Mouse (Mus musculus): Measurements from ENCODE around the gene Ptov1. TPM values are rescaled to one million over a fixed set of nuclear protein-coding genes. Genes with fewer than 3 reads are reported as not detected.
A peak's percentile ranks its signal among the peaks of the same experiment; 100 is the strongest.

Gene Ptov1
- 433 and 459 TPM in 2 replicates for polyA plus RNA-seq (2015; fragmentation: Nextera tagmentation; extraction: Ambion mirVana)

DNA sequence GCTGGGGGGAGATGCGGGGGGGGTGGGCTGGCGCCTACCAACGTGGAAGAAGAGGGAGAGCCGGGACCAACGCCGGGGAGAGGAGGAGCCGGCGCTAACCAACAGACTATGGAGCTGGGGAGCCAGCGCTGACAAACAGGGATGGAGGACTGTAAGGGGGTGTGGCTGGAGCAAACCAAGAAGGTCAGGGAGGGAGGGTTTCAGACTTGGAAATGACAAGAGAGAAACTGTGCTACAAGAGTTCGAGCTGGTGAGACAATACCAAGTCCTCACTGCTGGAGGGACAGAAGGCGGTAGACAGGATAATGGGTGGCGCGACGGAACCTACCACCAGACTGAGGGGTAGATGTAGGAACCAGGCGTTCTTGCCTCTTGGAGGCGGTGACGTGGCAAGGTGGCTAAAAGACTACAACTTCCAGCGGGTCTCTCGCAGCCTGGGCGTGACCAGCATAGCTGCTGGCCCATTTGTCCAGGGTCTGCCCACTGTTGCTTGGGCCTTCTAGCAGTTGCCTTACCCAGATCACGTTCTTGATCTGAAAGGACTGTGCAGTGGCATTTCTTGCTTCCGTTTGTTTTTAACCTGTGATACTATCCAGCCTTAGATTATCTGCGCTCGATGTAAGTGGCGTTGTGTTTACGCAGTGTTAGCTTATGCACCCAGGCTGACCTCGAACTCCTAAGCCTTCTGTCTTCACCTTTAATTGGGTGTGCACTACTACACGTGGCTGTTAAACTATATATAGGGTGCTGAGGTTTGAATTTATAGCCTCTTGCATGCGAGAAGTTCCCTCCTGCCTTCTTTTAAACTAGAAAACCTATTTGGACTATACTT, at the start of gene Ptov1:
Gene Ptov1 (minus strand): TSS at position 92 of the 832 bp plus-strand sequence.
- peak within 1 kb of the TSS; percentile 96 for H3K9ac ChIP-seq (replicated peaks)
- ATAC-seq (ENCODE audit: low FRiP score): peak; percentile 96
- no peaks in the 10 kb centered on the region for H3K27me3 ChIP-seq (replicated peaks)
- H3K4me3 ChIP-seq (replicated peaks): peak within 1 kb of the TSS; percentile 75
- peaks cover 47% of the 10 kb centered on the region for H3K4me1 ChIP-seq
- H3K4me2 ChIP-seq: peak within 1 kb of the TSS; percentile 80
- H3K27ac ChIP-seq (replicated peaks): peak within 1 kb of the TSS; percentile 99
- no peaks in the 10 kb centered on the region for H3K9me3 ChIP-seq (replicated peaks)
- WGBS: 7% methylated on average over 29 of the region's 29 CpGs
- peaks cover 8% of the 10 kb centered on the region; the same call in 1 of the 2 replicates for H3K36me3 ChIP-seq

DNA sequence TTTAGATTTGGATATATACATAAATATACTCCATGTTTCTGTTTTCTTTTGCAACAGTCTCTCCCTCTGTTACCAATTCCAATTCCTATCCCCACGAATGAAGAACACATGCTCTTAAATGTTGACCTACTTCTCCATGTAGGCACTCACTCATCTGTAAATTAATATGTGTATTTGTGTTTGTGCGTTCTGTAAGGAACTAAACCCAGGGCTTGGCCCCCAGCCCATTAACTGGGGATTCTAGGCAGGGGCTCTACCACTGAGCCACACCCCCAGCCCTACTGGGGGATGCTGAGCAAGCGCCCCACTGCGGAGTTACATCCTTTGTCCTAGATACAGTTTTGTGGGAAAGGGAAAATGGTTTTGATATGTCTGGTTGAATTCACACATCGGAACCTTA, 49.5 kb upstream of the Ptov1 start:
- WGBS: 91% methylated on average over 5 of the region's 5 CpGs
- peaks cover 52% of the 10 kb centered on the region for H3K36me3 ChIP-seq
- H3K27ac ChIP-seq (replicated peaks): no peak overlapping the region
- H3K9me3 ChIP-seq (replicated peaks): no peaks in the 10 kb centered on the region
- H3K4me3 ChIP-seq (replicated peaks): no peak overlapping the region
- no peak overlapping the region for H3K9ac ChIP-seq (replicated peaks)
- no peak overlapping the region for H3K4me2 ChIP-seq
- no peaks in the 10 kb centered on the region for H3K4me1 ChIP-seq
- ATAC-seq (ENCODE audit: low FRiP score): no peak
- H3K27me3 ChIP-seq (replicated peaks): no peaks in the 10 kb centered on the region

- no peaks in the 10 kb centered on the region for H3K27me3 ChIP-seq (replicated peaks)
- H3K4me1 ChIP-seq: no peaks in the 10 kb centered on the region
- no peak overlapping the region for H3K4me3 ChIP-seq (replicated peaks)
- H3K9me3 ChIP-seq (replicated peaks): no peaks in the 10 kb centered on the region
- ATAC-seq (ENCODE audit: low FRiP score): no peak
- no peak overlapping the region for H3K27ac ChIP-seq (replicated peaks)
- no peak overlapping the region for H3K9ac ChIP-seq (replicated peaks)
- H3K4me2 ChIP-seq: no peak overlapping the region
- peaks cover 53% of the 10 kb centered on the region for H3K36me3 ChIP-seq
- 86% methylated on average over 3 of the region's 3 CpGs for WGBS
Measured at GRCm38 (mm10) chr7:44918219-44918618, 48.6 kb upstream of the Ptov1 start.

- peaks cover 52% of the 10 kb centered on the region for H3K36me3 ChIP-seq
- H3K9ac ChIP-seq (replicated peaks): no peak overlapping the region
- H3K9me3 ChIP-seq (replicated peaks): no peaks in the 10 kb centered on the region
- 88% methylated on average over 4 of the region's 4 CpGs for WGBS
- no peak overlapping the region for H3K4me2 ChIP-seq
- H3K4me1 ChIP-seq: no peaks in the 10 kb centered on the region
- H3K27me3 ChIP-seq (replicated peaks): no peaks in the 10 kb centered on the region
- H3K27ac ChIP-seq (replicated peaks): no peak overlapping the region
- H3K4me3 ChIP-seq (replicated peaks): no peak overlapping the region
- ATAC-seq (ENCODE audit: low FRiP score): no peak
Measured at GRCm38 (mm10) chr7:44916881-44917280, 47.3 kb upstream of the Ptov1 start.

GRCm38 (mm10) chr7:44916191-44916590, 46.6 kb upstream of the Ptov1 start:
- H3K27me3 ChIP-seq (replicated peaks): no peaks in the 10 kb centered on the region
- no peaks in the 10 kb centered on the region for H3K4me1 ChIP-seq
- no peak overlapping the region for H3K27ac ChIP-seq (replicated peaks)
- H3K4me3 ChIP-seq (replicated peaks): no peak overlapping the region
- H3K4me2 ChIP-seq: no peak overlapping the region
- no peaks in the 10 kb centered on the region for H3K9me3 ChIP-seq (replicated peaks)
- WGBS: 93% methylated on average over 6 of the region's 6 CpGs
- no peak overlapping the region for H3K9ac ChIP-seq (replicated peaks)
- H3K36me3 ChIP-seq: peaks cover 54% of the 10 kb centered on the region
- ATAC-seq (ENCODE audit: low FRiP score): no peak; the same call in 1 of the 2 replicates

DNA sequence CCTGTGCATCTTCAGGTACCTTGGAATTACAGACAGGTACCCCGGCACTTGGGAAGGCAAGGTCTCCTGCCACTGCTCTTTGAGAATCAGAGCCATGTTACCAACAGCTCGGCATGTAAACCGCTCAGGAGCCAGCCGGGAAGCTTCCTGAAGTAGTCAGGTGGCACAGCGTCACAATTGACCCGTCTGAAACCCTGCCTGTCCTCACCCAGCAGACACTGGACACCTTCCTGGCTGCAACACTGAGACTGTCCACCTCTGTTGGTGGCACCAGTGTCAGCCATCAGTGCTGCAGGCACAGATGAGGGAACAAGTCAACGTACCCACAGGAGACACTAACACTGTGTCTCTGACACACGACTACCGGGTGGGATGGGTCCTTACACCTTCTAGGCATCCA, 45.7 kb upstream of the Ptov1 start:
- peaks cover 63% of the 10 kb centered on the region for H3K36me3 ChIP-seq
- H3K27ac ChIP-seq (replicated peaks): no peak overlapping the region
- no peak overlapping the region for H3K4me3 ChIP-seq (replicated peaks)
- H3K4me2 ChIP-seq: no peak overlapping the region
- no peak for ATAC-seq (ENCODE audit: low FRiP score)
- 94% methylated on average over 9 of the region's 9 CpGs for WGBS
- H3K4me1 ChIP-seq: no peaks in the 10 kb centered on the region
- H3K27me3 ChIP-seq (replicated peaks): no peaks in the 10 kb centered on the region
- H3K9me3 ChIP-seq (replicated peaks): no peaks in the 10 kb centered on the region
- H3K9ac ChIP-seq (replicated peaks): no peak overlapping the region

GRCm38 (mm10) chr7:44914396-44914795, 44.8 kb upstream of the Ptov1 start:
- no peaks in the 10 kb centered on the region for H3K27me3 ChIP-seq (replicated peaks)
- no peaks in the 10 kb centered on the region for H3K4me1 ChIP-seq
- WGBS: 87% methylated on average over 2 of the region's 2 CpGs
- no peak for ATAC-seq (ENCODE audit: low FRiP score)
- H3K4me3 ChIP-seq (replicated peaks): no peak overlapping the region
- no peaks in the 10 kb centered on the region for H3K9me3 ChIP-seq (replicated peaks)
- peaks cover 67% of the 10 kb centered on the region for H3K36me3 ChIP-seq
- H3K27ac ChIP-seq (replicated peaks): no peak overlapping the region
- no peak overlapping the region for H3K4me2 ChIP-seq
- H3K9ac ChIP-seq (replicated peaks): no peak overlapping the region

- Histone ChIP-seq H3K4me2 (no peak overlapping the region), H3K27me3 (replicated peaks) (no peaks in the 10 kb centered on the region), H3K4me1 (no peaks in the 10 kb centered on the region), H3K9ac (replicated peaks) (no peak overlapping the region), H3K9me3 (replicated peaks) (no peaks in the 10 kb centered on the region), H3K4me3 (replicated peaks) (no peak overlapping the region), H3K36me3 (peaks cover 93% of the 10 kb centered on the region), H3K27ac (replicated peaks) (no peak overlapping the region)
- no peak for ATAC-seq (ENCODE audit: low FRiP score)
- WGBS: 93% methylated on average over 15 of the region's 15 CpGs
Measured at GRCm38 (mm10) chr7:44908706-44909476, 39.3 kb upstream of the Ptov1 start.

GRCm38 (mm10) chr7:44905430-44905829, 35.8 kb upstream of the Ptov1 start:
- Histone ChIP-seq H3K36me3 (peaks cover 95% of the 10 kb centered on the region), H3K4me2 (no peak overlapping the region), H3K27me3 (replicated peaks) (no peaks in the 10 kb centered on the region), H3K9me3 (replicated peaks) (no peaks in the 10 kb centered on the region), H3K4me3 (replicated peaks) (no peak overlapping the region), H3K9ac (replicated peaks) (no peak overlapping the region), H3K27ac (replicated peaks) (no peak overlapping the region), H3K4me1 (peaks cover 8% of the 10 kb centered on the region)
- 88% methylated on average over 20 of the region's 20 CpGs for WGBS
- no peak for ATAC-seq (ENCODE audit: low FRiP score)

DNA sequence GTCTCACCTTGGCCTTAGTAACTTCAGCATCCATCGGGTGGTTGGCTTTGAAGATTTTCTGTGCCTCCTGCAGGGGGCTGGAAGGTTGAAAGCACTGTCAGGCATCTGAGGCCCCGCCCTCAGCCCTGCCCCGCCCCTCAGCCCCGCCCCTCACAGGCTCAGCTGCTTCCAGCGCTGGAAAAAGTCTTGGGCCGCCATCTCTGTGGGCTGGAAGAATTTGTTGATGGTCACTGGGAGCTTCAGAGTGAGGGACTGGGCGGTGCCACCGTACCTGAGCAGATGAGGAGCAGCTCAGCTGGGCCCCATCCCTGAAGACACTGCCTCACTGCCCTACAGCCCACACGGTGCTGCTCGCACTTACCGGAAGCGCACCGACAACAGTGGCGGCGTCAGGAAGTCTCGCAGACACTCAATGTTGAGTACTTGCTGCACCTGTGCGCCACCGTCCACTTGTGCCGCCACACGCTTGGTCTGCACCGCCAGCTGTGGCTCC, 31.7 kb upstream of the Ptov1 start:
- H3K27me3 ChIP-seq (replicated peaks): no peaks in the 10 kb centered on the region
- H3K4me3 ChIP-seq (replicated peaks): 0 out of 2 replicates have a peak overlapping the region, but pooled peaks have one; percentile 1
- H3K4me2 ChIP-seq: peak overlapping the region; percentile 43
- no peak for ATAC-seq (ENCODE audit: low FRiP score)
- peaks cover 67% of the 10 kb centered on the region for H3K36me3 ChIP-seq
- WGBS: 25% methylated on average over 21 of the region's 21 CpGs
- peaks cover 25% of the 10 kb centered on the region for H3K4me1 ChIP-seq
- H3K9ac ChIP-seq (replicated peaks): no peak overlapping the region
- H3K27ac ChIP-seq (replicated peaks): 0 out of 2 replicates have a peak overlapping the region, but pooled peaks have one; percentile 43
- H3K9me3 ChIP-seq (replicated peaks): no peaks in the 10 kb centered on the region

DNA sequence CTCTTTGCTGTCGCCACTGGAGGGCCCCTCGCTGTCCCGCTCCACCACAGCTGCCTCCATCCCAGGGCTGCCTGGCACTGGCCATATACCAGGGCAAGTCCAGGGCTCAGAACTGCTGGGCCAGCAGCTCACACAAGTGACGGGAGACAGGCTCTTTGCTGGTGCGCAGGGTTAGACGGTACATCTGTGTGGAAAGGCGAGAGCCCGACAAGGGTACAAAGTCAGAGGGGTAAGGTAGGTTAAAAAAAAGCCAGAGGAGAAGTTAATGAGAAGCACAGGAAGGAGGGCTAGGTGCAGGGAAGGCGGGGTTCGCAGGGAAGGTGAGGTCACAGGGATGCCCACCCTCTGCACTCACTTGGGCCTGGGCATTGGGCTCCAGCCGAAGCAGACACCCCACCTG, 31.0 kb upstream of the Ptov1 start:
- H3K4me1 ChIP-seq: peaks cover 25% of the 10 kb centered on the region
- no peak overlapping the region for H3K9ac ChIP-seq (replicated peaks)
- H3K27me3 ChIP-seq (replicated peaks): no peaks in the 10 kb centered on the region
- H3K9me3 ChIP-seq (replicated peaks): no peaks in the 10 kb centered on the region
- H3K36me3 ChIP-seq: peaks cover 61% of the 10 kb centered on the region
- H3K27ac ChIP-seq (replicated peaks): no peak overlapping the region; the same call in 1 of the 2 replicates
- ATAC-seq (ENCODE audit: low FRiP score): no peak
- no peak overlapping the region for H3K4me2 ChIP-seq
- 91% methylated on average over 11 of the region's 11 CpGs for WGBS
- H3K4me3 ChIP-seq (replicated peaks): no peak overlapping the region

Data from neural tube, embryonic 15.5 days (tissue).